ENCODE assay signal across 16 mouse cellular contexts in genomic region chr6:91182075-91182490, GRCm38 (mm10). TPM values are rescaled to one million over a fixed set of nuclear protein-coding genes. Genes with fewer than 3 reads are reported as not detected.
DNase-seq lines count a peak whose midpoint lies in the region; ATAC-seq and TF ChIP-seq lines count a peak whose summit lies in the region.
"Had no signal": no experiment of that assay in that cellular context is flagged by ENCODE, and none has a peak within 500 bp of the region (broad histone marks: within the 10 kb centered on the region; RNA-seq: fewer than 3 reads in every experiment).

No protein-coding gene starts in this region.

- H3K27ac ChIP-seq in gastrocnemius, adult 2 months, result peak overlapping the region; percentile 85
- H3K27ac ChIP-seq in embryonic facial prominence, embryonic 10.5 days (replicated peaks), result peak overlapping the region; percentile 61; the same call in 1 of the 2 replicates
- peak overlapping the region; percentile 31; the same call in 1 of the 2 replicates for H3K27ac ChIP-seq in limb, embryonic 10.5 days
- H3K27ac ChIP-seq in limb, embryonic 15.5 days, result peak overlapping the region; percentile 91; the same call in 1 of the 2 replicates
- H3K27ac ChIP-seq: forebrain, embryonic 13.5 days; heart, embryonic 15.5 days; hindbrain, embryonic 14.5 days had no signal

- ATAC-seq in limb, embryonic 15.5 days (ENCODE audit: insufficient number of reproducible peaks, low FRiP score, low TSS enrichment, low read depth), result no peak
- ATAC-seq: CD4-positive, CD25-positive, alpha-beta regulatory T cell, adult 4 months; forebrain, embryonic 13.5 days; forebrain, postnatal 0 days had no signal

- DNase-seq in gastrocnemius, adult 2 months, result peak; percentile 56
- DNase-seq in gastrocnemius, postnatal 4 days (ENCODE audit: low spot score in 2 of 2), result no peak
- no peak for DNase-seq in embryonic facial prominence, embryonic 10.5 days (ENCODE audit: low spot score)
- DNase-seq in limb, embryonic 10.5 days (ENCODE audit: low spot score), result no peak
- no peak for DNase-seq in thymus, postnatal 36 days
- no peak for DNase-seq in right cerebral cortex, postnatal 10 days (ENCODE audit: low spot score in 2 of 2)
- DNase-seq: B cell, adult 2 months; forebrain, postnatal 0 days had no signal

- no peaks in the 10 kb centered on the region for H3K9me3 ChIP-seq in embryonic facial prominence, embryonic 10.5 days
- no peaks in the 10 kb centered on the region for H3K9me3 ChIP-seq in limb, embryonic 10.5 days (replicated peaks)
- H3K9me3 ChIP-seq in limb, embryonic 15.5 days, result no peaks in the 10 kb centered on the region
- H3K9me3 ChIP-seq: forebrain, embryonic 13.5 days; G1E; heart, embryonic 15.5 days; hindbrain, embryonic 10.5 days had no signal

- H3K36me3 ChIP-seq in embryonic facial prominence, embryonic 10.5 days (replicated peaks), result no peaks in the 10 kb centered on the region
- H3K36me3 ChIP-seq in limb, embryonic 10.5 days, result no peaks in the 10 kb centered on the region
- no peaks in the 10 kb centered on the region for H3K36me3 ChIP-seq in limb, embryonic 15.5 days
- H3K36me3 ChIP-seq: G1E; heart, embryonic 15.5 days; hindbrain, embryonic 10.5 days had no signal

- intact Hi-C loops in gastrocnemius, adult 2 months (cut with DNase I), result loop anchor here (5.0 kb wide), 1 partner anchor 35 kb away; no protein-coding TSS in a partner anchor

- no peak overlapping the region for H3K4me2 ChIP-seq in limb, embryonic 15.5 days
- H3K4me2 ChIP-seq: forebrain, embryonic 13.5 days; heart, embryonic 11.5 days; heart, embryonic 15.5 days; hindbrain, embryonic 14.5 days had no signal

- TF ChIP-seq CTCF in gastrocnemius, adult 2 months (IDR thresholded peaks at IDR 0.05), result no peak

- H3K4me3 ChIP-seq in gastrocnemius, adult 2 months, result no peak overlapping the region
- H3K4me3 ChIP-seq in embryonic facial prominence, embryonic 10.5 days, result no peak overlapping the region
- no peak overlapping the region for H3K4me3 ChIP-seq in limb, embryonic 10.5 days
- no peak overlapping the region for H3K4me3 ChIP-seq in limb, embryonic 15.5 days
- H3K4me3 ChIP-seq: forebrain, embryonic 13.5 days; heart, embryonic 15.5 days; hindbrain, embryonic 10.5 days had no signal

- WGBS in embryonic facial prominence, embryonic 10.5 days, result 87% methylated on average over 4 of the region's 4 CpGs
- 74% methylated on average over 4 of the region's 4 CpGs for WGBS in limb, embryonic 10.5 days
- WGBS in limb, embryonic 15.5 days, result 43% methylated on average over 4 of the region's 4 CpGs

- no peaks in the 10 kb centered on the region for H3K27me3 ChIP-seq in embryonic facial prominence, embryonic 10.5 days (replicated peaks; ENCODE audit: low read depth, poor library complexity, severe bottlenecking)
- no peaks in the 10 kb centered on the region for H3K27me3 ChIP-seq in limb, embryonic 10.5 days (ENCODE audit: low read depth, poor library complexity, severe bottlenecking)
- H3K27me3 ChIP-seq in limb, embryonic 15.5 days, result no peaks in the 10 kb centered on the region
- H3K27me3 ChIP-seq: forebrain, embryonic 13.5 days had no signal

- peaks cover 38% of the 10 kb centered on the region for H3K4me1 ChIP-seq in embryonic facial prominence, embryonic 10.5 days
- peaks cover 37% of the 10 kb centered on the region for H3K4me1 ChIP-seq in limb, embryonic 10.5 days
- H3K4me1 ChIP-seq in limb, embryonic 15.5 days, result peaks cover 47% of the 10 kb centered on the region

- no peak overlapping the region for H3K9ac ChIP-seq in limb, embryonic 15.5 days
- H3K9ac ChIP-seq: forebrain, embryonic 13.5 days; forebrain, postnatal 0 days; heart, embryonic 15.5 days; hindbrain, embryonic 14.5 days had no signal

RNA-seq across cellular contexts. Expression of gene Hdac11, which starts 25.6 kb away (rescaled TPM):
- 1 to 10 TPM; 5.1 to 6.5 TPM for total RNA-seq in gastrocnemius, adult 2 months (2021)
- total RNA-seq in gastrocnemius, postnatal 4 days (2021), result 10 to 100 TPM; 25.0 to 25.1 TPM
- 8.6 and 9.8 TPM in 2 replicates for polyA plus RNA-seq in embryonic facial prominence, embryonic 10.5 days (2016; fragmentation: Nextera tagmentation; extraction: Ambion mirVana)
- 10.0 and 12.8 TPM in 2 replicates for polyA plus RNA-seq in limb, embryonic 10.5 days (2016; fragmentation: Nextera tagmentation; extraction: Ambion mirVana)
- polyA plus RNA-seq in limb, embryonic 15.5 days (2015; fragmentation: Nextera tagmentation; extraction: Ambion mirVana), result 13.5 and 13.9 TPM in 2 replicates

RNA-seq across cellular contexts. Expression of gene Fbln2, which starts 30.2 kb away (rescaled TPM):
- total RNA-seq in gastrocnemius, adult 2 months (2021), result 10 to 100 TPM; 43.6 to 64.7 TPM
- total RNA-seq in gastrocnemius, postnatal 4 days (2021), result 100 to 1,000 TPM; 115 to 127 TPM
- 56.6 and 69.0 TPM in 2 replicates for polyA plus RNA-seq in embryonic facial prominence, embryonic 10.5 days (2016; fragmentation: Nextera tagmentation; extraction: Ambion mirVana)
- 61.9 and 101 TPM in 2 replicates for polyA plus RNA-seq in limb, embryonic 10.5 days (2016; fragmentation: Nextera tagmentation; extraction: Ambion mirVana)
- polyA plus RNA-seq in limb, embryonic 15.5 days (2015; fragmentation: Nextera tagmentation; extraction: Ambion mirVana), result 297 and 305 TPM in 2 replicates
- polyA plus RNA-seq: G1E had no signal

Comparison
In these comparisons a context has a peak if more than half of its experiments do, and no peak if none do; other contexts are left out.
1. H3K27ac ChIP-seq: peak in every context shown above with its lines; median percentile 91 in limb, embryonic 15.5 days; 85 in gastrocnemius, adult 2 months; 61 in embryonic facial prominence, embryonic 10.5 days; 31 in limb, embryonic 10.5 days.